Mouse (Mus musculus): ENCODE measurements around the gene Steap4.

- TF ChIP-seq CTCF (conservative IDR thresholded peaks at IDR 0.05; ENCODE audit: insufficient read depth, insufficient read length, low read depth, low read length) (no peak), POLR2A (IDR thresholded peaks at IDR 0.05; ENCODE audit: low read depth, low read length) (no peak)
Measured at GRCm38 (mm10) chr5:7974522-7975197, 14.4 kb downstream of the Steap4 start.

Measured in kidney, adult 2 months (tissue).